Mouse (Mus musculus) monocyte, adult 2 months (primary cell): ENCODE measurements around the gene Ssmem1.

ENCODE experiments used
- DNase-seq, 2 experiments: peaks; one replicate each; pipeline ENCODE4 v3.0.0; 2022; ENCODE audit warnings: low spot score in 2 of 2, low read depth in 1 of 2

Gene Ssmem1

GRCm38 (mm10) chr6:30552628-30553027 lies 43.0 kb downstream of the Ssmem1 start:
- DNase-seq: no peak

- DNase-seq: no peak
Observed at GRCm38 (mm10) chr6:30553381-30554010, 43.8 kb downstream of the Ssmem1 start.

- DNase-seq: no peak
Observed at GRCm38 (mm10) chr6:30554092-30554491, 44.4 kb downstream of the Ssmem1 start.

- DNase-seq: no peak
Observed at GRCm38 (mm10) chr6:30554621-30555170, 45.0 kb downstream of the Ssmem1 start.

GRCm38 (mm10) chr6:30556080-30556479 lies 46.4 kb downstream of the Ssmem1 start:
- no peak for DNase-seq

- DNase-seq: no peak
Observed at GRCm38 (mm10) chr6:30559726-30560125, 50.1 kb downstream of the Ssmem1 start.

- DNase-seq: no peak
Observed at GRCm38 (mm10) chr6:30562132-30562531, 52.5 kb downstream of the Ssmem1 start.

- DNase-seq: no peak
Observed at GRCm38 (mm10) chr6:30563575-30563974, 53.9 kb downstream of the Ssmem1 start.

GRCm38 (mm10) chr6:30564051-30564450 lies 54.4 kb downstream of the Ssmem1 start:
- no peak for DNase-seq

GRCm38 (mm10) chr6:30568069-30568468 lies 58.4 kb downstream of the Ssmem1 start, which contains the start of gene Cpa4:
Cpa4 (plus strand) TSS chr6:30568369.
- DNase-seq: no peak

- DNase-seq: no peak
Observed at GRCm38 (mm10) chr6:30569331-30569730, 59.7 kb downstream of the Ssmem1 start.
